In the genomic region with DNA sequence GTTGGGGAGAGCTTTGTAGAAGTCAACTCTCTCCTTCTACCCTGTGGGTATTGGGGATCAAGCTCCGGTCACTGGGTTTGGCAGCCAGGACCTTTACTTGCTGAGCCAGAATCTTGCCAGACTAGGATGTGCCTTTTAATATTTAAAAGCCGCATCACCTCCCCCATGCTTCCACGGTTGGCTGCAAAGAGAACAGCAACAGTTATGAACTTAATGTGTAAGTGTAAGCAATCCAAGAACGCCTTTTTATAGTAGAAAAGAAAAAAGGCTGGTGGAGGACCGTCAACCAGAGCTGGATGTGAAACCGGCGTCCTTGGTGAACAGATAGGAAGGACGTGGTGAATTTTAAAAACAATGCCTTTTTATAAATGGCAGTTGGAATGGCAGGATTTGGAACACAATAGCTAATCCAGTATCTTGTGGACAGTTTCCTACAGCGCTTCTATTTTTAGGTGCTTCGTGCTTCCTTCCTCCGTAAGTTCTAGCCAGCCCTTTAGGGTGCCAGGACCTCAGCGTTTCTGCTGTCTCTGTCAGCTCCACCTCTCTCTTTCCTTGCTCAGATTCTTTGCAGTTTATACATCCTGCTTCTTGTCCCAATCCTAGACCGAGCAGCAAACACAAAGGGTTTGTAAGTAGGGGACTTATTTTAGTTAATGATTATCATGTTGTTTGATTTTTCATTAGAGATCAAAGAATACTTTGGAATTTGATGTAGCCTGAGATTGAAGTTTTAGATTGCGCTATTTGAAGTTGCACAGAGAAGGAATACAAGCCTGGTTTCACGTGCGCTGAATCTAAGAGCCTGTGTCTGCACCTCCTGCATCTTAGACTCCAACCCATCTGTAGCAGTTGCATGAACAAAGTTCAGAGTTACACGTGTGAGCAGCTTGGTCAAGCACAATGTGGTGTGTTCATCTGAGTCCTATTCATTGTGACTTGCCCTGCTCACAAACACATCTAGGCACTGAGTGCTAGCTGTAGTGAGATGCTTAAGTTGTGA, we compare ENCODE assay signal across 11 mouse cellular contexts.
DNase-seq lines count a peak whose midpoint lies in the region; ATAC-seq and TF ChIP-seq lines count a peak whose summit lies in the region.
"Had no signal": no experiment of that assay in that cellular context is flagged by ENCODE, and none has a peak within 500 bp of the region (broad histone marks: within the 10 kb centered on the region; RNA-seq: fewer than 3 reads in every experiment).

No protein-coding gene starts in this region.

- no peak overlapping the region for H3K4me2 ChIP-seq in limb, embryonic 15.5 days
- H3K4me2 ChIP-seq: neural tube, embryonic 15.5 days had no signal

- no peak overlapping the region for H3K4me3 ChIP-seq in limb, embryonic 15.5 days
- no peak overlapping the region for H3K4me3 ChIP-seq in left cerebral cortex, adult 2 months
- H3K4me3 ChIP-seq: neural tube, embryonic 15.5 days had no signal

- no peaks in the 10 kb centered on the region for H3K9me3 ChIP-seq in limb, embryonic 15.5 days
- H3K9me3 ChIP-seq: neural tube, embryonic 15.5 days had no signal

- intact Hi-C loops in heart, postnatal 14 days (cut with DNase I): no loop called here
- intact Hi-C loops in gastrocnemius, postnatal 36 days (cut with DNase I): no loop called here
- intact Hi-C loops in left cerebral cortex, adult 2 months (cut with DNase I): no loop called here

- ATAC-seq in limb, embryonic 15.5 days (ENCODE audit: insufficient number of reproducible peaks, low FRiP score, low TSS enrichment, low read depth): no peak

- H3K36me3 ChIP-seq in limb, embryonic 15.5 days: no peaks in the 10 kb centered on the region
- H3K36me3 ChIP-seq: neural tube, embryonic 15.5 days had no signal

- peaks cover 6% of the 10 kb centered on the region for H3K4me1 ChIP-seq in limb, embryonic 15.5 days

- no peak for TF ChIP-seq CTCF in left cerebral cortex, adult 2 months (IDR thresholded peaks at IDR 0.05)

- no peaks in the 10 kb centered on the region for H3K27me3 ChIP-seq in limb, embryonic 15.5 days
- H3K27me3 ChIP-seq: neural tube, embryonic 15.5 days had no signal

- peak; percentile 10 for DNase-seq in ovary, postnatal 36 days (ENCODE audit: low spot score)
- no peak for DNase-seq in ovary, adult 18-20 months (ENCODE audit: low spot score)
- peak; percentile 8 to 11 for DNase-seq in heart, postnatal 14 days
- peak; percentile 8 for DNase-seq in testis, postnatal 14 days (ENCODE audit: low spot score)
- no peak for DNase-seq in neural tube, embryonic 10.5 days (ENCODE audit: extremely low spot score, low spot score)
- DNase-seq in gastrocnemius, postnatal 36 days: no peak
- no peak for DNase-seq in left cerebral cortex, adult 2 months (ENCODE audit: extremely low spot score in 1 of 2, low spot score in 2 of 2)
- DNase-seq: cerebellum, postnatal 14 days; thymus, postnatal 4 days had no signal

- WGBS in limb, embryonic 15.5 days: 59% methylated on average over 17 of the region's 17 CpGs

- H3K27ac ChIP-seq in limb, embryonic 15.5 days: 0 out of 2 replicates have a peak overlapping the region, but pooled peaks have one; percentile 23
- H3K27ac ChIP-seq in left cerebral cortex, adult 2 months: no peak overlapping the region
- H3K27ac ChIP-seq: neural tube, embryonic 15.5 days had no signal

- no peak overlapping the region for H3K9ac ChIP-seq in limb, embryonic 15.5 days
- H3K9ac ChIP-seq: neural tube, embryonic 15.5 days had no signal

Comparison
In these comparisons a context has a peak if more than half of its experiments do, and no peak if none do; other contexts are left out.
1. DNase-seq: peak in ovary, postnatal 36 days (single experiment), heart, postnatal 14 days (2 of 2) and testis, postnatal 14 days (single experiment); none in ovary, adult 18-20 months (single experiment), neural tube, embryonic 10.5 days (single experiment), gastrocnemius, postnatal 36 days (0 of 2) and left cerebral cortex, adult 2 months (0 of 2).